Mouse (Mus musculus): ENCODE measurements around the gene Igsf9b. TPM values are rescaled to one million over a fixed set of nuclear protein-coding genes. Genes with fewer than 3 reads are reported as not detected.
A peak's percentile ranks its signal among the peaks of the same experiment; 100 is the strongest.

Igsf9b gene
- polyA plus RNA-seq, 1 experiment: 25.7 TPM

- Histone ChIP-seq H3K4me1 (ENCODE audit: control insufficient read depth, insufficient read depth, low read length) (peaks cover 43% of the 10 kb centered on the region), H3K27me3 (ENCODE audit: control insufficient read depth, insufficient read depth, low read length) (no peaks in the 10 kb centered on the region), H3K27ac (ENCODE audit: insufficient read depth, low read length) (no peak overlapping the region), H3K4me3 (replicated peaks; ENCODE audit: insufficient read depth, low read depth, low read length) (no peak overlapping the region)
- no peak for DNase-seq
- TF ChIP-seq POLR2A (IDR thresholded peaks at IDR 0.05; ENCODE audit: borderline replicate concordance, insufficient read depth, low read length): no peak
- TF ChIP-seq CTCF (IDR thresholded peaks at IDR 0.05; ENCODE audit: borderline replicate concordance, insufficient read depth, low read depth, low read length): no peak
- WGBS: 89% methylated on average over 8 of the region's 8 CpGs
Observed at GRCm38 (mm10) chr9:27321267-27321666, 22.3 kb downstream of the Igsf9b start.

- WGBS: 8% methylated on average over 7 of the region's 7 CpGs
- DNase-seq: peak; percentile 69 to 73
- no peak for TF ChIP-seq CTCF (IDR thresholded peaks at IDR 0.05; ENCODE audit: borderline replicate concordance, insufficient read depth, low read depth, low read length)
- Histone ChIP-seq H3K4me3 (replicated peaks; ENCODE audit: insufficient read depth, low read depth, low read length) (no peak overlapping the region), H3K4me1 (ENCODE audit: control insufficient read depth, insufficient read depth, low read length) (peaks cover 43% of the 10 kb centered on the region), H3K27ac (ENCODE audit: insufficient read depth, low read length) (no peak overlapping the region), H3K27me3 (ENCODE audit: control insufficient read depth, insufficient read depth, low read length) (no peaks in the 10 kb centered on the region)
Observed at GRCm38 (mm10) chr9:27322277-27322676, 23.3 kb downstream of the Igsf9b start.

GRCm38 (mm10) chr9:27323412-27323811 lies 24.4 kb downstream of the Igsf9b start:
- peak; percentile 57 to 65 for DNase-seq
- H3K27me3 ChIP-seq (ENCODE audit: control insufficient read depth, insufficient read depth, low read length): no peaks in the 10 kb centered on the region
- TF ChIP-seq CTCF (IDR thresholded peaks at IDR 0.05; ENCODE audit: borderline replicate concordance, insufficient read depth, low read depth, low read length) (no peak), POLR2A (IDR thresholded peaks at IDR 0.05; ENCODE audit: borderline replicate concordance, insufficient read depth, low read length) (no peak)
- H3K27ac ChIP-seq (ENCODE audit: insufficient read depth, low read length): no peak overlapping the region
- 20% methylated on average over 3 of the region's 3 CpGs for WGBS
- H3K4me3 ChIP-seq (replicated peaks; ENCODE audit: insufficient read depth, low read depth, low read length): no peak overlapping the region
- H3K4me1 ChIP-seq (ENCODE audit: control insufficient read depth, insufficient read depth, low read length): peaks cover 38% of the 10 kb centered on the region

GRCm38 (mm10) chr9:27325920-27326319 lies 26.9 kb downstream of the Igsf9b start:
- Histone ChIP-seq H3K4me3 (replicated peaks; ENCODE audit: insufficient read depth, low read depth, low read length) (no peak overlapping the region), H3K4me1 (ENCODE audit: control insufficient read depth, insufficient read depth, low read length) (peaks cover 33% of the 10 kb centered on the region), H3K27ac (ENCODE audit: insufficient read depth, low read length) (no peak overlapping the region), H3K27me3 (ENCODE audit: control insufficient read depth, insufficient read depth, low read length) (no peaks in the 10 kb centered on the region)
- WGBS: 40% methylated on average over 2 of the region's 2 CpGs
- DNase-seq: peak; percentile 77 to 83
- TF ChIP-seq POLR2A (IDR thresholded peaks at IDR 0.05; ENCODE audit: borderline replicate concordance, insufficient read depth, low read length): no peak
- TF ChIP-seq CTCF (IDR thresholded peaks at IDR 0.05; ENCODE audit: borderline replicate concordance, insufficient read depth, low read depth, low read length): peak; percentile 91

GRCm38 (mm10) chr9:27327558-27327957 lies 28.6 kb downstream of the Igsf9b start:
- no peak for DNase-seq
- no peak for TF ChIP-seq CTCF (IDR thresholded peaks at IDR 0.05; ENCODE audit: borderline replicate concordance, insufficient read depth, low read depth, low read length)
- TF ChIP-seq POLR2A (IDR thresholded peaks at IDR 0.05; ENCODE audit: borderline replicate concordance, insufficient read depth, low read length): no peak
- no peak overlapping the region for H3K4me3 ChIP-seq (replicated peaks; ENCODE audit: insufficient read depth, low read depth, low read length)
- WGBS: 86% methylated on average over 3 of the region's 3 CpGs
- no peaks in the 10 kb centered on the region for H3K27me3 ChIP-seq (ENCODE audit: control insufficient read depth, insufficient read depth, low read length)
- H3K4me1 ChIP-seq (ENCODE audit: control insufficient read depth, insufficient read depth, low read length): peaks cover 26% of the 10 kb centered on the region
- H3K27ac ChIP-seq (ENCODE audit: insufficient read depth, low read length): no peak overlapping the region

- no peak for TF ChIP-seq POLR2A (IDR thresholded peaks at IDR 0.05; ENCODE audit: borderline replicate concordance, insufficient read depth, low read length)
- TF ChIP-seq CTCF (IDR thresholded peaks at IDR 0.05; ENCODE audit: borderline replicate concordance, insufficient read depth, low read depth, low read length): no peak
- no peak overlapping the region for H3K27ac ChIP-seq (ENCODE audit: insufficient read depth, low read length)
- DNase-seq: no peak
- no peaks in the 10 kb centered on the region for H3K27me3 ChIP-seq (ENCODE audit: control insufficient read depth, insufficient read depth, low read length)
- H3K4me1 ChIP-seq (ENCODE audit: control insufficient read depth, insufficient read depth, low read length): peaks cover 22% of the 10 kb centered on the region
- WGBS: 50% methylated on average over 4 of the region's 4 CpGs
- H3K4me3 ChIP-seq (replicated peaks; ENCODE audit: insufficient read depth, low read depth, low read length): no peak overlapping the region
Observed at GRCm38 (mm10) chr9:27330374-27330773, 31.4 kb downstream of the Igsf9b start.

- Histone ChIP-seq H3K27me3 (ENCODE audit: control insufficient read depth, insufficient read depth, low read length) (no peaks in the 10 kb centered on the region), H3K4me3 (replicated peaks; ENCODE audit: insufficient read depth, low read depth, low read length) (no peak overlapping the region), H3K4me1 (ENCODE audit: control insufficient read depth, insufficient read depth, low read length) (peaks cover 34% of the 10 kb centered on the region), H3K27ac (ENCODE audit: insufficient read depth, low read length) (no peak overlapping the region)
- TF ChIP-seq POLR2A (IDR thresholded peaks at IDR 0.05; ENCODE audit: borderline replicate concordance, insufficient read depth, low read length) (no peak), CTCF (IDR thresholded peaks at IDR 0.05; ENCODE audit: borderline replicate concordance, insufficient read depth, low read depth, low read length) (no peak)
- peak; percentile 73 to 81 for DNase-seq
- WGBS: 15% methylated on average over 7 of the region's 7 CpGs
Observed at GRCm38 (mm10) chr9:27331538-27331937, 32.5 kb downstream of the Igsf9b start.

- 61% methylated on average over 9 of the region's 9 CpGs for WGBS
- Histone ChIP-seq H3K4me1 (ENCODE audit: control insufficient read depth, insufficient read depth, low read length) (peaks cover 44% of the 10 kb centered on the region), H3K4me3 (replicated peaks; ENCODE audit: insufficient read depth, low read depth, low read length) (no peak overlapping the region), H3K27ac (ENCODE audit: insufficient read depth, low read length) (no peak overlapping the region), H3K27me3 (ENCODE audit: control insufficient read depth, insufficient read depth, low read length) (no peaks in the 10 kb centered on the region)
- no peak for TF ChIP-seq CTCF (IDR thresholded peaks at IDR 0.05; ENCODE audit: borderline replicate concordance, insufficient read depth, low read depth, low read length)
- TF ChIP-seq POLR2A (IDR thresholded peaks at IDR 0.05; ENCODE audit: borderline replicate concordance, insufficient read depth, low read length): no peak
- no peak for DNase-seq
Observed at GRCm38 (mm10) chr9:27334895-27335294, 35.9 kb downstream of the Igsf9b start.
